ENCODE assay signal across 8 mouse cellular contexts in genomic region chr11:54303076-54303727, GRCm38 (mm10). TPM values are rescaled to one million over a fixed set of nuclear protein-coding genes. Genes with fewer than 3 reads are reported as not detected.
DNase-seq lines count a peak whose midpoint lies in the region; ATAC-seq and TF ChIP-seq lines count a peak whose summit lies in the region.

No protein-coding gene starts in this region.

- 16% methylated on average over 6 of the region's 6 CpGs for WGBS in heart, embryonic 16.5 days
- 21% methylated on average over 6 of the region's 6 CpGs for WGBS in heart, adult 2 months
- WGBS in embryonic facial prominence, embryonic 15.5 days, result 24% methylated on average over 6 of the region's 6 CpGs
- WGBS in limb, embryonic 14.5 days, result 15% methylated on average over 6 of the region's 6 CpGs

- intact Hi-C loops in heart, adult 2 months (cut with DNase I), result loop anchor here (10.0 kb wide), 1 partner anchor 172 kb away; no protein-coding TSS in a partner anchor
- intact Hi-C loops in gastrocnemius, postnatal 36 days (cut with DNase I), result loop anchor here (10.0 kb wide), 1 partner anchor 232 kb away; no protein-coding TSS in a partner anchor

- TF ChIP-seq CTCF in heart, adult 2 months (IDR thresholded peaks at IDR 0.05), result no peak

- ATAC-seq in heart, embryonic 16.5 days (replicated peaks; ENCODE audit: extremely low read depth, insufficient read depth, low FRiP score), result no peak
- no peak for ATAC-seq in embryonic facial prominence, embryonic 15.5 days (ENCODE audit: insufficient number of reproducible peaks, low FRiP score, low TSS enrichment, low read depth)
- ATAC-seq in limb, embryonic 14.5 days (ENCODE audit: low FRiP score, low read depth), result no peak
- ATAC-seq in inflammation-experienced regulatory T-cells, adult 6 months, result no peak

- no peaks in the 10 kb centered on the region for H3K36me3 ChIP-seq in heart, embryonic 16.5 days (ENCODE audit: control insufficient read depth, insufficient read depth)
- H3K36me3 ChIP-seq in heart, adult 2 months (ENCODE audit: control insufficient read depth, insufficient read depth, low read length), result no peaks in the 10 kb centered on the region
- H3K36me3 ChIP-seq in embryonic facial prominence, embryonic 15.5 days, result no peaks in the 10 kb centered on the region
- no peaks in the 10 kb centered on the region for H3K36me3 ChIP-seq in limb, embryonic 14.5 days (ENCODE audit: control insufficient read depth, insufficient read depth, low read length)
- no peaks in the 10 kb centered on the region for H3K36me3 ChIP-seq in splenic B cell, adult 2 months (ENCODE audit: control insufficient read depth, insufficient read depth, low read length, poor library complexity, severe bottlenecking)

- H3K4me3 ChIP-seq in heart, embryonic 16.5 days (ENCODE audit: low read length), result no peak overlapping the region
- H3K4me3 ChIP-seq in heart, adult 2 months, result no peak overlapping the region
- H3K4me3 ChIP-seq in embryonic facial prominence, embryonic 15.5 days (replicated peaks), result peak overlapping the region; percentile 49
- H3K4me3 ChIP-seq in limb, embryonic 14.5 days (replicated peaks; ENCODE audit: low read length), result no peak overlapping the region

- no peak for TF ChIP-seq POLR2A in heart, adult 2 months (IDR thresholded peaks at IDR 0.05; ENCODE audit: insufficient read depth, low read depth, low read length)
- no peak for TF ChIP-seq POLR2A in limb, embryonic 14.5 days (IDR thresholded peaks at IDR 0.05; ENCODE audit: borderline replicate concordance, extremely low read depth, insufficient read depth, insufficient read length)

- TF ChIP-seq EP300 in heart, adult 2 months (IDR thresholded peaks at IDR 0.05; ENCODE audit: insufficient read depth, low read depth, low read length), result no peak

- H3K9ac ChIP-seq in heart, embryonic 16.5 days (ENCODE audit: low read length), result no peak overlapping the region
- H3K9ac ChIP-seq in heart, adult 2 months (ENCODE audit: low read depth, low read length), result no peak overlapping the region
- no peak overlapping the region for H3K9ac ChIP-seq in embryonic facial prominence, embryonic 15.5 days
- no peak overlapping the region for H3K9ac ChIP-seq in limb, embryonic 14.5 days (ENCODE audit: low read depth, low read length, severe bottlenecking)

- H3K4me2 ChIP-seq in heart, embryonic 16.5 days (ENCODE audit: low read depth, low read length), result peak overlapping the region; percentile 94
- no peak overlapping the region for H3K4me2 ChIP-seq in embryonic facial prominence, embryonic 15.5 days (replicated peaks)
- H3K4me2 ChIP-seq in limb, embryonic 14.5 days (replicated peaks; ENCODE audit: low read depth, low read length, severe bottlenecking), result peak overlapping the region; percentile 92; the same call in 1 of the 2 replicates

- no peak for DNase-seq in heart, adult 2 months
- DNase-seq in NIH3T3 (ENCODE audit: low read depth), result peak; percentile 81
- DNase-seq in limb, embryonic 14.5 days (ENCODE audit: low spot score), result peak; percentile 81
- DNase-seq in splenic B cell, adult 2 months (ENCODE audit: low read depth, low spot score), result peak; percentile 13
- DNase-seq in gastrocnemius, postnatal 36 days, result no peak

- no peaks in the 10 kb centered on the region for H3K79me2 ChIP-seq in heart, adult 2 months (replicated peaks; ENCODE audit: control insufficient read depth, insufficient read depth, low read length)

- H3K4me1 ChIP-seq in heart, embryonic 16.5 days (ENCODE audit: control insufficient read depth, insufficient read depth, low read length), result peaks cover 8% of the 10 kb centered on the region
- no peaks in the 10 kb centered on the region for H3K4me1 ChIP-seq in heart, adult 2 months (ENCODE audit: control insufficient read depth, insufficient read depth, low read length)
- H3K4me1 ChIP-seq in embryonic facial prominence, embryonic 15.5 days, result peaks cover 8% of the 10 kb centered on the region
- H3K4me1 ChIP-seq in limb, embryonic 14.5 days (ENCODE audit: control insufficient read depth, insufficient read depth, low read length), result no peaks in the 10 kb centered on the region

- H3K27me3 ChIP-seq in heart, embryonic 16.5 days (ENCODE audit: control insufficient read depth, insufficient read depth, low read length), result peaks cover 24% of the 10 kb centered on the region
- peaks cover 7% of the 10 kb centered on the region for H3K27me3 ChIP-seq in heart, adult 2 months (ENCODE audit: control insufficient read depth, insufficient read depth, low read length)
- H3K27me3 ChIP-seq in embryonic facial prominence, embryonic 15.5 days, result peaks cover 15% of the 10 kb centered on the region
- H3K27me3 ChIP-seq in limb, embryonic 14.5 days (ENCODE audit: control insufficient read depth, insufficient read depth, low read length), result peaks cover 8% of the 10 kb centered on the region
- no peaks in the 10 kb centered on the region for H3K27me3 ChIP-seq in splenic B cell, adult 2 months (ENCODE audit: control insufficient read depth, insufficient read depth, low read length, poor library complexity, severe bottlenecking)

- H3K27ac ChIP-seq in heart, embryonic 16.5 days (ENCODE audit: low read length), result no peak overlapping the region
- no peak overlapping the region for H3K27ac ChIP-seq in heart, adult 2 months
- H3K27ac ChIP-seq in embryonic facial prominence, embryonic 15.5 days (replicated peaks), result no peak overlapping the region
- H3K27ac ChIP-seq in limb, embryonic 14.5 days (replicated peaks; ENCODE audit: low read depth, low read length), result no peak overlapping the region

- H3K9me3 ChIP-seq in heart, embryonic 16.5 days (replicated peaks; ENCODE audit: control insufficient read depth, low read length), result peaks cover 3% of the 10 kb centered on the region; the same call in 1 of the 2 replicates
- H3K9me3 ChIP-seq in embryonic facial prominence, embryonic 15.5 days (replicated peaks), result no peaks in the 10 kb centered on the region
- H3K9me3 ChIP-seq in limb, embryonic 14.5 days (ENCODE audit: control insufficient read depth, low read length), result no peaks in the 10 kb centered on the region

RNA-seq across cellular contexts. Expression of gene Acsl6, which starts 0.4 kb away (rescaled TPM):
- 0.37 and 0.66 TPM in 2 replicates for polyA plus RNA-seq in heart, embryonic 16.5 days (2015; fragmentation: Nextera tagmentation; extraction: Ambion mirVana)
- total RNA-seq in heart, adult 2 months (2021), result 1 to 10 TPM; 6.0 to 7.2 TPM
- 5.7 and 7.0 TPM in 2 replicates for polyA plus RNA-seq in heart, adult 2 months (2012; rRNA removed)
- polyA plus RNA-seq in embryonic facial prominence, embryonic 15.5 days (2015; fragmentation: Nextera tagmentation; extraction: Ambion mirVana), result 2.7 and 5.7 TPM in 2 replicates
- polyA plus RNA-seq in limb, embryonic 14.5 days (2012; rRNA removed), result 0.91 and 1.2 TPM in 2 replicates
- 0.47 and 0.72 TPM in 2 replicates for polyA plus RNA-seq in limb, embryonic 14.5 days (2014; fragmentation: Nextera tagmentation; extraction: Ambion mirVana)
- not detected for polyA plus RNA-seq in inflammation-experienced regulatory T-cells, adult 6 months (2017; shearing (Covaris generic))
- 10 to 100 TPM; 20.7 to 21.7 TPM for total RNA-seq in gastrocnemius, postnatal 36 days (2021)

RNA-seq across cellular contexts. Expression of gene Il3, which starts 36.1 kb away (rescaled TPM):
- not detected in 2 replicates for polyA plus RNA-seq in heart, embryonic 16.5 days (2015; fragmentation: Nextera tagmentation; extraction: Ambion mirVana)
- not detected for total RNA-seq in heart, adult 2 months (2021)
- not detected in 2 replicates for polyA plus RNA-seq in heart, adult 2 months (2012; rRNA removed)
- not detected in 2 replicates for polyA plus RNA-seq in embryonic facial prominence, embryonic 15.5 days (2015; fragmentation: Nextera tagmentation; extraction: Ambion mirVana)
- not detected in 2 replicates for polyA plus RNA-seq in limb, embryonic 14.5 days (2012; rRNA removed)
- not detected in 2 replicates for polyA plus RNA-seq in limb, embryonic 14.5 days (2014; fragmentation: Nextera tagmentation; extraction: Ambion mirVana)
- not detected for polyA plus RNA-seq in inflammation-experienced regulatory T-cells, adult 6 months (2017; shearing (Covaris generic))
- not detected for total RNA-seq in gastrocnemius, postnatal 36 days (2021)

RNA-seq across cellular contexts. Expression of gene Csf2, which starts 53.7 kb away (rescaled TPM):
- not detected in 2 replicates for polyA plus RNA-seq in heart, embryonic 16.5 days (2015; fragmentation: Nextera tagmentation; extraction: Ambion mirVana)
- total RNA-seq in heart, adult 2 months (2021), result not detected
- not detected in 2 replicates for polyA plus RNA-seq in heart, adult 2 months (2012; rRNA removed)
- polyA plus RNA-seq in embryonic facial prominence, embryonic 15.5 days (2015; fragmentation: Nextera tagmentation; extraction: Ambion mirVana), result not detected in 2 replicates
- polyA plus RNA-seq in limb, embryonic 14.5 days (2012; rRNA removed), result not detected in 2 replicates
- not detected in 2 replicates for polyA plus RNA-seq in limb, embryonic 14.5 days (2014; fragmentation: Nextera tagmentation; extraction: Ambion mirVana)
- polyA plus RNA-seq in inflammation-experienced regulatory T-cells, adult 6 months (2017; shearing (Covaris generic)), result 1 to 10 TPM in 2 of 3 experiments, not detected in 1; 1.2 to 2.8 TPM
- total RNA-seq in gastrocnemius, postnatal 36 days (2021), result not detected

Comparison
In these comparisons a context has a peak if more than half of its experiments do, and no peak if none do; other contexts are left out.
1. DNase-seq: peak in NIH3T3 (single experiment), limb, embryonic 14.5 days (single experiment) and splenic B cell, adult 2 months (single experiment); none in heart, adult 2 months (0 of 2) and gastrocnemius, postnatal 36 days (0 of 2).